Mouse (Mus musculus) stomach, embryonic 15.5 days (tissue): ENCODE measurements at regions not wholly inside any gene's neighbourhood (a gene's known extent, or its start where the extent isn't known, plus 50 kb on each side); places are given as distances from the start of the nearest gene placed in this dataset.

Experiments
- ATAC-seq: fragments of 200-750 bp; cut with Nextera tagmentation; 2 replicates; pipeline ENCODE4 v1.8.0; 2017; ENCODE audit warnings: low read depth, moderate number of reproducible peaks, moderate TSS enrichment; ENCODE audit not compliant: insufficient read depth, low FRiP score
- H3K27ac ChIP-seq: fragments of 300-500 bp; sonication (generic); 2 replicates; pipeline ENCODE4 v1.5.1; 2015; ENCODE audit warnings: mild to moderate bottlenecking, inconsistent platforms
- H3K27me3 ChIP-seq: fragments of 300-500 bp; sonication (generic); replicated peaks from 2 replicates; pipeline ENCODE4 v1.6.1; 2015; ENCODE audit warnings: inconsistent platforms
- H3K36me3 ChIP-seq: fragments of 300-500 bp; sonication (generic); 2 replicates; pipeline ENCODE4 v1.6.1; 2015; ENCODE audit warnings: inconsistent platforms
- H3K4me1 ChIP-seq: fragments of 300-500 bp; sonication (generic); 2 replicates; pipeline ENCODE4 v1.6.1; 2015; ENCODE audit warnings: inconsistent platforms
- H3K4me2 ChIP-seq: fragments of 300-500 bp; sonication (generic); 2 replicates; pipeline ENCODE4 v1.6.1; 2015; ENCODE audit warnings: mild to moderate bottlenecking, inconsistent platforms
- H3K4me3 ChIP-seq: fragments of 300-500 bp; sonication (generic); replicated peaks from 2 replicates; pipeline ENCODE4 v1.5.1; 2015; ENCODE audit warnings: inconsistent platforms
- H3K9ac ChIP-seq: fragments of 300-500 bp; sonication (generic); 2 replicates; pipeline ENCODE4 v1.6.1; 2015; ENCODE audit warnings: inconsistent platforms
- H3K9me3 ChIP-seq: fragments of 300-500 bp; sonication (generic); 2 replicates; pipeline ENCODE4 v1.6.1; 2016; ENCODE audit warnings: inconsistent platforms
- WGBS: fragments of 180-500 bp; shearing (Covaris S2); methylation state at CpG from one replicate; pipeline ENCODE4 v1.1.7; 2015; 5-methylcytosine and 5-hydroxymethylcytosine counted together

DNA sequence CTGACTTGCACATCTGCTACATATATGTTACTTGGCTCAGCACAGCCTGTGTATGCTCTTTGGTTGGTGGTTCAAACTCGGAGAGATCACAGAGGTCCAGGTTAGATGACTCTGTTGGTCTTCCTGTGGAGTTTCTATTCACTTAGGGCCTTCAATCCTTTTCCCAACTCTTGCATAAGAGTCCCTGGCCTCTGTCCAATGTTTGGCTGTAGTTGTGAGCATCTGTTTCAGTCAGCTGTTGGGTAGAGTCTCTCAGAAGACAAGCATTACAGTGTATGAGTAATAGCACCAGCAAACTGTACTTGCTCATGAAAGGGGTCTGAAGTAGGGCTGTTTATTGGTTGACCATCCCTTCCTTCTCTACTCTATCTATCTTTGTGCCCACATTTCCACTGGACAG, 61.0 kb upstream of the Flrt2 start:
- 69% methylated on average over 1 of the region's 1 CpGs for WGBS
- H3K27me3 ChIP-seq = no peaks in the 10 kb centered on the region
- no peaks in the 10 kb centered on the region for H3K9me3 ChIP-seq
- ATAC-seq = no peak
- H3K9ac ChIP-seq = no peak overlapping the region
- H3K4me2 ChIP-seq = no peak overlapping the region
- H3K36me3 ChIP-seq = no peaks in the 10 kb centered on the region
- H3K4me1 ChIP-seq = no peaks in the 10 kb centered on the region
- H3K4me3 ChIP-seq = no peak overlapping the region
- H3K27ac ChIP-seq = no peak overlapping the region

GRCm38 (mm10) chr12:95636647-95637046, 55.4 kb upstream of the Flrt2 start:
- Histone ChIP-seq H3K27ac (no peak overlapping the region), H3K36me3 (no peaks in the 10 kb centered on the region), H3K27me3 (no peaks in the 10 kb centered on the region), H3K4me3 (no peak overlapping the region), H3K4me1 (no peaks in the 10 kb centered on the region), H3K4me2 (no peak overlapping the region), H3K9me3 (no peaks in the 10 kb centered on the region), H3K9ac (no peak overlapping the region)
- ATAC-seq = no peak

GRCm38 (mm10) chr12:95639892-95640291, 52.1 kb upstream of the Flrt2 start:
- H3K4me3 ChIP-seq = no peak overlapping the region
- no peaks in the 10 kb centered on the region for H3K36me3 ChIP-seq
- ATAC-seq = no peak
- no peak overlapping the region for H3K4me2 ChIP-seq
- H3K9me3 ChIP-seq = no peaks in the 10 kb centered on the region
- H3K27ac ChIP-seq = no peak overlapping the region
- H3K9ac ChIP-seq = no peak overlapping the region
- no peaks in the 10 kb centered on the region for H3K27me3 ChIP-seq
- H3K4me1 ChIP-seq = no peaks in the 10 kb centered on the region

DNA sequence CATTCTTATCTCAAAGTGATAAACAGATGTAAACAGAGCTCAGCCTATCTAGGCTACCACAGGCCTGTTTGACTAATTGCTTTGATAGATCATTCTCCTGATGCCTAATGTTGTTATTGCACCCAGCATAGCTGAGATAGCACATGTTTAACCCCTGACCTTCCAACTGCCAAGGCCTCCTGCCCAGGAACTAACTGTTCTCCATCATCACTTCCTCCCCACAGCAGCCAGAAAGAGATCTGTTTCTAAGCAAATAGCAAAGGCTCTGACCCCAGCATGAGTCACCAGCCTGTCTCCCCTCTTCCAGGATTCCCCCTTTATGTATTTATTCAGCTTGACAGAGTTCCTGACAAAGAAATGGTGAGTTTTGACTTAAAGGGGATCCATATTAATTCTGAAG, 50.4 kb upstream of the Flrt2 start:
- H3K9me3 ChIP-seq = no peaks in the 10 kb centered on the region
- ATAC-seq = peak; percentile 71; the same call in 1 of the 2 replicates
- H3K36me3 ChIP-seq = no peaks in the 10 kb centered on the region
- no peak overlapping the region for H3K4me2 ChIP-seq
- H3K9ac ChIP-seq = no peak overlapping the region
- no peak overlapping the region for H3K4me3 ChIP-seq
- no peaks in the 10 kb centered on the region for H3K4me1 ChIP-seq
- H3K27me3 ChIP-seq = no peaks in the 10 kb centered on the region
- H3K27ac ChIP-seq = no peak overlapping the region
